Mouse (Mus musculus) T-cell, adult 66 days (primary cell): ENCODE data around the gene Gm17093. TPM values are rescaled to one million over a fixed set of nuclear protein-coding genes. Genes with fewer than 3 reads are reported as not detected.

Source experiments
- total RNA-seq, 2 experiments: library from RNA; stranded (reverse); gene quantifications; 3 replicates in 1 of 2; 4 replicates in 1 of 2; pipeline ENCODE4 v1.2.4; 2023

The Gm17093 gene
- total RNA-seq = not detected

GRCm38 (mm10) chr14:44517976-44518375 is at the start of gene Gm17093:
TSS of gene Gm17093 (plus strand) at chr14:44518276.

GRCm38 (mm10) chr14:44492163-44492562 is 25.9 kb upstream of the Gm17093 start, which contains the start of gene BC061237:
TSS of gene BC061237 (plus strand) at chr14:44492463.

Other genes starting within 250 kb of the Gm17093 start
- gene Gm8220, start 232.7 kb upstream of the Gm17093 start, total RNA-seq = not detected
- not detected for gene Gm5930, start 179.7 kb upstream of the Gm17093 start, total RNA-seq
- not detected for gene Gm8229, start 152.9 kb upstream of the Gm17093 start, total RNA-seq
- not detected for gene Gm3371, start 107.6 kb upstream of the Gm17093 start, total RNA-seq
- not detected for gene Gm8232, start 84.6 kb upstream of the Gm17093 start, total RNA-seq
- not detected for gene BC061237, start 25.8 kb upstream of the Gm17093 start, total RNA-seq
- gene Gm8247, start 64.9 kb downstream of the Gm17093 start, total RNA-seq = not detected
- not detected for gene Gm5624, start 109.7 kb downstream of the Gm17093 start, total RNA-seq
- not detected for gene Gm8257, start 188.2 kb downstream of the Gm17093 start, total RNA-seq
- not detected for gene Gm8267, start 232.1 kb downstream of the Gm17093 start, total RNA-seq